8 mouse cellular contexts compared by ENCODE assay signal in the genomic region with DNA sequence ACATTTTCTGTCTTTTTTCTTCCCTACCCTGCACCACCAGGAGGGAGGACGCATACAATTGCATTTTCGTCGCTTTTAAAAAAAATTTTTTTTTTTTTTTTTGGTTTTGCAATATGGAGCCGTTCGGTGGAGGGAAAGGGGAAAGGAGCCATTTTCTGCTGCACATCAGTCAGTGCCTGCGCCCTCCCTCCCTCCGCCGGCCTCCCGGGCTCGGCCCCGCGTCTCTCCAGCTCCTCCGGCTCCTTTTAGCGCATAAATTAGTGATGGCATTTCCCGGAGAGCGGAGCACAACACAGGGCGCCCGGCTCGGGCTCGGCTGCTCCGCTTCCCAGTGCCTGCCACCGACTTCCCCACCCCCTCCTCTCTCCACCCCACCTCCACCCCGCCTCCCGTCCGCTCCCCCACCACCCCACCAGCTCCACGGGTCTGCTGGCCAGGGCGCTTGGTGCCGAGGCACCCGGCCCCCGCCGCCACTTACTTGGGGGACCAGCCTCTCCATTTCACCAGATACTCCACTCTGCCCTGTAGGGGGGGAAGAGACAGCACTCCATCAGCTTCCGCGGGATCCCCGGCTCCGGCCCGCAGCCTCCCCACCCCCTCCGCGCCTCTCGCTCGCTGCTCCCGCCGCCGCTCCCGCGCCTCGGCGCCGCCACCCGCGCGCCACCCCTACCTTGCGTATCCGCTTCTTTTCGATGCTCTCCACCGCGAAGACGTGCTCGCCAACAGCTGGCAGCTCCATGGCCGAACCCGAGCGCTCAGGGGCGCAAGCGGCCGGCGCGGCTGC. TPM values are rescaled to one million over a fixed set of nuclear protein-coding genes. Genes with fewer than 3 reads are reported as not detected.
DNase-seq lines count a peak whose midpoint lies in the region; ATAC-seq lines count a peak whose summit lies in the region.

No protein-coding gene starts in this region.

- peaks cover 80% of the 10 kb centered on the region for H3K4me1 ChIP-seq in megakaryocyte, embryonic 14.5 days

- intact Hi-C loops in left cerebral cortex, postnatal 14 days (cut with DNase I): loop anchor here (2.0 kb wide), 1 partner anchor 33 kb away; no protein-coding TSS in a partner anchor

- DNase-seq in T-cell, adult 2 months (ENCODE audit: low spot score): peak; percentile 63
- peak; percentile 83 to 87 for DNase-seq in cerebellum, postnatal 25 days
- peak; percentile 63 for DNase-seq in gastrocnemius, postnatal 10 days
- DNase-seq in left cerebral cortex, postnatal 14 days (ENCODE audit: low spot score in 2 of 2): peak; percentile 73 to 77
- peak; percentile 34 for DNase-seq in spleen, adult 12 weeks (ENCODE audit: low spot score)

- peak overlapping the region; percentile 95 for H3K4me3 ChIP-seq in megakaryocyte, embryonic 14.5 days (replicated peaks)

- no peaks in the 10 kb centered on the region for H3K9me3 ChIP-seq in megakaryocyte, embryonic 14.5 days

- peaks cover 37% of the 10 kb centered on the region for H3K27me3 ChIP-seq in megakaryocyte, embryonic 14.5 days (replicated peaks)

- peaks cover 36% of the 10 kb centered on the region for H3K36me3 ChIP-seq in megakaryocyte, embryonic 14.5 days (replicated peaks; ENCODE audit: low read length)

- ATAC-seq in inflammation-experienced regulatory T-cells, adult 6 months: peak; percentile 13
- no peak for ATAC-seq in megakaryocyte-erythroid progenitor cell, adult 5-6 weeks (replicated peaks; ENCODE audit: low FRiP score, low TSS enrichment, poor library complexity, severe bottlenecking)

RNA-seq across cellular contexts. Expression of a gene that starts 0.6 kb away (rescaled TPM):
- 1 to 10 TPM; 6.2 to 9.1 TPM for total RNA-seq in gastrocnemius, postnatal 10 days (2021)
- 1 to 10 TPM; 2.0 to 3.6 (median 2.3) TPM for polyA plus RNA-seq in inflammation-experienced regulatory T-cells, adult 6 months (2017; shearing (Covaris generic))
- 10 to 100 TPM; 63.2 to 74.0 TPM for total RNA-seq in left cerebral cortex, postnatal 14 days (2021)
- polyA plus RNA-seq in megakaryocyte, embryonic 14.5 days (2012; ENCODE audit: insufficient read depth, low replicate concordance): 49.2 and 111 TPM in 2 replicates
- total RNA-seq in megakaryocyte-erythroid progenitor cell, adult 5-6 weeks (2014; fragmentation: Nextera tagmentation): 5.2 and 5.4 TPM in 2 replicates
- total RNA-seq in megakaryocyte-erythroid progenitor cell, adult 5-6 weeks (2017): 3.9 and 11.6 TPM in 2 replicates

RNA-seq across cellular contexts. Expression of a gene that starts 44.7 kb away (rescaled TPM):
- total RNA-seq in gastrocnemius, postnatal 10 days (2021): 1 to 10 TPM; 2.3 to 4.7 TPM
- polyA plus RNA-seq in inflammation-experienced regulatory T-cells, adult 6 months (2017; shearing (Covaris generic)): 1 to 10 TPM; 6.5 to 7.6 (median 7.5) TPM
- 10 to 100 TPM; 12.9 to 15.4 TPM for total RNA-seq in left cerebral cortex, postnatal 14 days (2021)
- 2.7 and 7.4 TPM in 2 replicates for polyA plus RNA-seq in megakaryocyte, embryonic 14.5 days (2012; ENCODE audit: insufficient read depth, low replicate concordance)
- 1.3 and 2.2 TPM in 2 replicates for total RNA-seq in megakaryocyte-erythroid progenitor cell, adult 5-6 weeks (2014; fragmentation: Nextera tagmentation)
- total RNA-seq in megakaryocyte-erythroid progenitor cell, adult 5-6 weeks (2017): 0.70 and 1.2 TPM in 2 replicates

Comparison
In these comparisons a context has a peak if more than half of its experiments do, and no peak if none do; other contexts are left out.
1. DNase-seq: peak in every context shown above with its lines; median percentile 85 in cerebellum, postnatal 25 days; 75 in left cerebral cortex, postnatal 14 days; 63 in T-cell, adult 2 months; 63 in gastrocnemius, postnatal 10 days; 34 in spleen, adult 12 weeks.
2. RNA of a gene that starts 0.6 kb away (total RNA-seq): 63.2 to 74.0 TPM in left cerebral cortex, postnatal 14 days; 6.2 to 9.1 TPM in gastrocnemius, postnatal 10 days and 3.9 to 11.6 TPM in megakaryocyte-erythroid progenitor cell, adult 5-6 weeks; every median in the first group is over 4 times any median in the second.